In genomic region chr11:88717016-88717643, GRCm38 (mm10) we compare ENCODE assay signal across 8 mouse cellular contexts. TPM values are rescaled to one million over a fixed set of nuclear protein-coding genes. Genes with fewer than 3 reads are reported as not detected.
DNase-seq lines count a peak whose midpoint lies in the region; ATAC-seq and TF ChIP-seq lines count a peak whose summit lies in the region.

No protein-coding gene starts in this region.

- H3K27ac ChIP-seq in heart, adult 2 months = peak overlapping the region; percentile 98
- H3K27ac ChIP-seq in ES-Bruce4 (ENCODE audit: insufficient read depth, low read length) = no peak overlapping the region
- H3K27ac ChIP-seq in liver, postnatal 0 days (ENCODE audit: low read depth) = peak overlapping the region; percentile 98

- H3K27me3 ChIP-seq in heart, adult 2 months (ENCODE audit: control insufficient read depth, insufficient read depth, low read length) = no peaks in the 10 kb centered on the region
- no peaks in the 10 kb centered on the region for H3K27me3 ChIP-seq in ES-Bruce4 (ENCODE audit: control insufficient read depth, insufficient read depth, low read length, poor library complexity, severe bottlenecking)
- no peaks in the 10 kb centered on the region for H3K27me3 ChIP-seq in liver, postnatal 0 days (ENCODE audit: insufficient read depth, low read length)

- intact Hi-C loops in heart, adult 2 months (cut with DNase I) = loop anchor here (5.0 kb wide), 2 partner anchors 65 to 160 kb away; no protein-coding TSS in a partner anchor
- intact Hi-C loops in heart, postnatal 10 days (cut with DNase I) = no loop called here

- peaks cover 1% of the 10 kb centered on the region; the same call in 1 of the 2 replicates for H3K4me1 ChIP-seq in heart, adult 2 months (ENCODE audit: control insufficient read depth, insufficient read depth, low read length)
- H3K4me1 ChIP-seq in ES-Bruce4 (ENCODE audit: control insufficient read depth, insufficient read depth, low read length) = peaks cover 6% of the 10 kb centered on the region
- peaks cover 24% of the 10 kb centered on the region for H3K4me1 ChIP-seq in liver, postnatal 0 days (ENCODE audit: insufficient read depth)

- peak overlapping the region; percentile 90 for H3K4me3 ChIP-seq in heart, adult 2 months
- H3K4me3 ChIP-seq in ES-Bruce4 (ENCODE audit: low read depth, low read length) = peak overlapping the region; percentile 67
- H3K4me3 ChIP-seq in liver, postnatal 0 days (ENCODE audit: low read depth, low read length) = peak overlapping the region; percentile 97

- TF ChIP-seq CTCF in heart, adult 2 months (IDR thresholded peaks at IDR 0.05) = no peak
- TF ChIP-seq CTCF in ES-Bruce4 (IDR thresholded peaks at IDR 0.05; ENCODE audit: low read depth, low read length) = no peak
- TF ChIP-seq CTCF in liver, postnatal 0 days (IDR thresholded peaks at IDR 0.05; ENCODE audit: low read depth) = no peak

- H3K9ac ChIP-seq in heart, adult 2 months (ENCODE audit: low read depth, low read length) = peak overlapping the region; percentile 95
- peak overlapping the region; percentile 100 for H3K9ac ChIP-seq in ES-Bruce4 (ENCODE audit: low read depth, poor library complexity, severe bottlenecking)
- peak overlapping the region; percentile 97 for H3K9ac ChIP-seq in liver, postnatal 0 days (replicated peaks)

- DNase-seq in heart, adult 2 months = no peak
- no peak for DNase-seq in heart, adult 8-10 months (ENCODE audit: low spot score)
- DNase-seq in heart, postnatal 10 days = peak; percentile 18 to 28
- DNase-seq in liver, postnatal 0 days = no peak
- DNase-seq in right cerebral cortex, postnatal 14 days = no peak
- DNase-seq in right cerebral cortex, postnatal 4 days = no peak
- no peak for DNase-seq in MN1 (ENCODE audit: low spot score)

- H3K79me2 ChIP-seq in heart, adult 2 months (replicated peaks; ENCODE audit: control insufficient read depth, insufficient read depth, low read length) = no peaks in the 10 kb centered on the region

- no peak for ATAC-seq in liver, postnatal 0 days

- TF ChIP-seq POLR2A in heart, adult 2 months (IDR thresholded peaks at IDR 0.05; ENCODE audit: insufficient read depth, low read depth, low read length) = no peak
- no peak for TF ChIP-seq POLR2A in ES-Bruce4 (IDR thresholded peaks at IDR 0.05; ENCODE audit: insufficient read depth, low read length)

- peaks cover 5% of the 10 kb centered on the region for H3K36me3 ChIP-seq in heart, adult 2 months (ENCODE audit: control insufficient read depth, insufficient read depth, low read length)
- peaks cover 8% of the 10 kb centered on the region for H3K36me3 ChIP-seq in ES-Bruce4 (ENCODE audit: control insufficient read depth, insufficient read depth, low read length, poor library complexity, severe bottlenecking)
- H3K36me3 ChIP-seq in liver, postnatal 0 days (replicated peaks; ENCODE audit: insufficient read depth, low read length) = peaks cover 5% of the 10 kb centered on the region

- WGBS in heart, adult 2 months = 1% methylated on average over 19 of the region's 19 CpGs
- under 1% methylated on average over 19 of the region's 19 CpGs for WGBS in liver, postnatal 0 days (ENCODE audit: insufficient replicate concordance)

- H3K9me3 ChIP-seq in ES-Bruce4 (replicated peaks; ENCODE audit: control insufficient read depth, insufficient read depth, low read length, poor library complexity, severe bottlenecking) = no peaks in the 10 kb centered on the region
- H3K9me3 ChIP-seq in liver, postnatal 0 days (ENCODE audit: low read length) = no peaks in the 10 kb centered on the region

- no peak for TF ChIP-seq EP300 in heart, adult 2 months (IDR thresholded peaks at IDR 0.05; ENCODE audit: insufficient read depth, low read depth, low read length)
- TF ChIP-seq EP300 in ES-Bruce4 (IDR thresholded peaks at IDR 0.05; ENCODE audit: insufficient read depth, low read depth, low read length) = no peak
- no peak for TF ChIP-seq EP300 in liver, postnatal 0 days (IDR thresholded peaks at IDR 0.05; ENCODE audit: low read depth)

- peak overlapping the region; percentile 99 for H3K4me2 ChIP-seq in liver, postnatal 0 days (ENCODE audit: low read depth, low read length)

RNA-seq across cellular contexts. Expression of gene Msi2, which starts 1.2 kb away (rescaled TPM):
- 100 to 1,000 TPM; 176 to 208 TPM for total RNA-seq in heart, adult 2 months (2021)
- polyA plus RNA-seq in heart, adult 2 months (2012; rRNA removed) = 42.5 and 65.9 TPM in 2 replicates
- 100 to 1,000 TPM; 206 to 216 (median 210) TPM for total RNA-seq in heart, adult 8-10 months (2022)
- 110 and 111 TPM in 2 replicates for polyA plus RNA-seq in ES-Bruce4 (2011; ENCODE audit: insufficient read depth, insufficient read length, low read depth, missing spikeins)
- total RNA-seq in heart, postnatal 10 days (2021) = 100 to 1,000 TPM; 218 to 219 TPM
- polyA plus RNA-seq in liver, postnatal 0 days (2015; fragmentation: Nextera tagmentation; extraction: Ambion mirVana) = 3.4 and 3.7 TPM in 2 replicates

Comparison
In these comparisons a context has a peak if more than half of its experiments do, and no peak if none do; other contexts are left out.
1. DNase-seq: peak in heart, postnatal 10 days (2 of 2); none in heart, adult 2 months (0 of 2), heart, adult 8-10 months (single experiment), liver, postnatal 0 days (single experiment), right cerebral cortex, postnatal 14 days (single experiment), right cerebral cortex, postnatal 4 days (single experiment) and MN1 (single experiment).
2. Peak in every context shown above with its lines, with median percentiles within 50 percentile points of each other: H3K4me3 ChIP-seq and H3K9ac ChIP-seq.